Mouse (Mus musculus) WW6 (cell line): ENCODE results near the gene Rhoa.
"Not testable (repeated sequence)": the region's sequence is repeated elsewhere in the genome, so short reads cannot be mapped to it uniquely, and the experiment has no call there.

Experiments used
- DNase-seq: peaks from one replicate; pipeline ENCODE4 v3.0.0-alpha.2; 2013; ENCODE audit warnings: low read depth, low spot score

Gene Rhoa

DNA sequence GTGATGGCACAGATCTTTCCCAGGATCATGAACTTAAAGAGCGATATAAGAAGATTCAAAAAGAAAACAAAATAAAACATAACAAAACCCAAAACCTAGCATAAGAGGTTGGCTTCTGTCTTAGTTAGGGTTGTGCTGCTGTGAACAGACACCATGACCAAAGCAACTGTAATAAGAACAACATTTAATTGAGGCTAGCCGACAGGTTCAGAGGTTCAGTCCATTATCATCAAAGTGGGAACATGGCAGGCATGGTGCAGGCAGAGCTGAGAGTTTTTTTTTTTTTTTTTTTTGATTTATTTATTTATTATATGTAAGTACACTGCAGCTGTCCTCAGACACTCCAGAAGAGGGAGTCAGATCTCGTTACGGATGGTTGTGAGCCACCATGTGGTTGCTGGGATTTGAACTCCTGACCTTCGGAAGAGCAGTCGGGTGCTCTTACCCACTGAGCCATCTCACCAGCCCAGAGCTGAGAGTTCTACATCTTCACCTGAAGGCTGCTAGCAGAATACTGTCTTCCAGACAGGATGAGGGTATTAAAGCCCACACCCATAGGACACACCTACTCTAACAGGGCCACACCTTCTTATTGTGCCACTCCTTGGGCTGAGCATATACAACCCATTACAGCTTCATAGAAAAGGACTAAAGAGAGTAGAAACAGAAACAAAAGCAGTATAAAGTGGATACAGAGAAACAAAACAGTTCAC is 18.2 kb upstream of the Rhoa start:
- not testable (repeated sequence) for DNase-seq

DNA sequence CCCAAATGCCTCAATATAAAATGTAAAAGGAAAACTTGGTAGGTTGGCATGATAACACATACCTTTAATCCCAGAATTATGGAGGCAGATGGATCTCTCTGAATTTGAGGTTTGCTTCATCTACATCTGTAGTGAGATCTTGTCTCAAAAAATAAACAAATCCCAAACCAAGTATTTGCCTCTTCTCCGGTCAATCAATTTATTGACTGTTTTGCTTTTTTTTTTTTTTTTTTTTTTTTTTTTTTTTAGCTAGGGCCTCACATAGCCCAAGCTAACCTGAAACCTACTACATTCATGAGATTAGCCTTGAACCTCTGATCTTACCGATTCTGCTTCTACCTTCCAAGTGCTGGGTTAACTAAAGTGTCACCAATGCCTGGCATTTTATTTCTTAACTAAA is 16.6 kb upstream of the Rhoa start:
- DNase-seq: no peak

DNA sequence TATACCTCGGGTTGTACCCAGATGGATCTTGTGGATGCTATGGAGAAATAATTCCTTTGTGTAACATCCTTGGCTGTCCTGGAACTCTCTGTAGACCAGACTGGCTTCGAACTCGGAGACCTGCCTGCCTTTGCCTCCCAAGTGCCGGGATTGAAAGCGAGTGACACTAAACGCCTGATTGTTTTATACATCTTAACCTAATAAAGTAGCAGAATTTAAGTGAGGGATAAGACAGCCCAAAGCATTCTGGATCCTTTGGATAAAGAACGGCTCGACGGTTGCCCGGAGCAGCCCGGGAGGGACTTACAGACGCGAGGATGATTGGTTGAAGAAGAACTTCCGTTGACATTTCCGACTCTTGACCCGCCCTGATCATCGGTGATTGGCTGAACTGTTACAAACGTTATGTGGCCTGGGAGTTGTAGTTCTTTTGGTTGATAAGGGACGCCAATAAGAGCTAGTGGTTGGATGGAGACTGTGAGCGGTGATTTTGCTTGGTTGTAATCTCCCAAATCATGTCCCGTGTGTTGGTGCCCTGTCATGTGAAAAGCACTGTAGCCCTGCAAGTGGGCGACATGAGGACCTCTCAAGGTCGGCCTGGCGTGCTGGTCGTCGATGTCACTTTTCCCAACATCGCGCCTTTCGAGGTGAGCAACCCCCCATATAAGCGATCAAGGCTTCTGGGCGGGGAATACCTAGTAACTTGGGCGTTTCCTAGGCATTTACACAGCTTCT is 15.7 kb upstream of the Rhoa start, which contains the start of gene Nicn1:
Gene Nicn1, plus strand, starts transcription at position 414 of the 735 bp plus-strand sequence.
- peak; percentile 86 for DNase-seq

DNA sequence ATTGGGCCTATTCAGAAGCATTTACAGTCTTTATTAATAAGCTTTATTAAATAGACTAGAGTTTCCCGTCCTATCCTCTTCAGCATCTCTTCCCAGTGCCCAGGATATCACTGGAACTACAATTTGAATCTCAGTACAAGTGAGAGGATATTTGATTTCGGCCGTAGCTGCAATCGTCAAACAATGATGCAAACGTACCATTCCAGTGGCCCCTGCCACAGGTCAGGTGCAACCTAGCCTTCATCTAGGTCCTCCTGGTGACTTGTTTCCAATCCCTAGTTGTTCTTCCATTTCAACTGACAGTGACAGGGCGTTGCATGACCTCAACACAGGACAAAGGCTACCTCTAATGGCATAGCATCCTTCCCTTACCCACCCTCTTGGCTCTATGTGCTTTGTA is 15.2 kb upstream of the Rhoa start:
- DNase-seq: no peak

DNA sequence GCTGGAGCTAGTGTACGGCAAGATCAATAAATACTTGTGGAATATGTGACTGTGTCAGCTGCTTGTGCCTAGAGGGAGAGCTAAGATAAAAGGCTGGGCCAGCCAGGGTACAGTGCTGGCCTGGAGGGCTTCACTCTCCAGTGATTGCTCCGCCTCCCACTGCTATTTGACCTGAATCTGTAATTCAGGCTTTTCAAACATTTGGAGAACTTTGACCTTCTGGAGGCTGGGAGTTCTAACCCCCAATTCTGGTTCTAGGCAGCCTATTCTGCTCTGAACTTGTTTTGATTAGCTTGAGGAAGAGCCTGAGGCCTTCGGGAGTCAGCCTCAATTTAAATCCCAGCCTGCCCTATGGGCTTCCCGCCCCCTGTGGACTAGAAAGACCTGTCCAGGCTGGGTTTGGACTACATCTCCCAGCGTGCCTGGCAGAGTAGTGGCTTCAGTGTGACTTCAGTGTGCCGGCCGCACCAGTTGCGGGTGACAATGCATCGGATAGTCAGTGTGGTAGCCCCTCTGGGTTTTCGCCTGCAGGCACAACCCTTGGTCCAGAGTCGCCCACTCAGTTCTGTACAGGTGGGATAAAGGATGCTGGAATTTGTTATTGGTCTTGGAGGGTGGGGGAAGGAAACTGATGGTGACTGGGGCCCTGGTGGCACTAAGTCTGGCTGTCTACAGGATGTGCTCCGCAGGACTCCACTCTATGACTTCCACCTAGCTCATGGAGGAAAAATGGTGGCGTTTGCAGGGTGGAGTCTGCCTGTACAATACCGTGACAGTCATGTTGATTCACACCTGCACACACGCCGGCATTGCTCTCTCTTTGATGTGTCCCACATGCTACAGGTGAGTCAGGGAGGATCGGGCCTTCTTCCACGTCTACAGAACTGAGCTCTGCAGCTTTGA is 9.2 kb upstream of the Rhoa start, which contains the start of gene Amt:
Gene Amt, plus strand, starts transcription at position 401 of the 903 bp plus-strand sequence.
- DNase-seq: peak; percentile 83

DNA sequence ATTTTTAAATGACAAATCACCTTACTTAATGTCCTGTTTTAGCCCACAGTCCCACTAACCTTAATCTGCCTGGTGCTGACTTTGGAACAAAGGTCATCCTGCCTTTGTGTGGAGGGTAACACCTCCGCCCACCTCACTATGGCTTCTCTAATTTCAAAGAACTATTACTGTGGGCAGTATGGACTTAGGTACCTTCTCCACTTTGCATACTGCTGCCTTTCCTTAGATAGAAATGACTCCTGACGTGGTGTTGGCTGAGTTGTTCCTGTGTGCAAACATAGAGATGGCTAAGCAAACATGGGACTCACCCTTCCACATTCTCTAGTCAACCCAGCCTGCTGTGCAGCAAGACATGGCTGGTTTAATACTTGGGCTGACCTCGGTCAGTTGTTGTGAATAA is 4.1 kb upstream of the Rhoa start:
- DNase-seq: no peak

DNA sequence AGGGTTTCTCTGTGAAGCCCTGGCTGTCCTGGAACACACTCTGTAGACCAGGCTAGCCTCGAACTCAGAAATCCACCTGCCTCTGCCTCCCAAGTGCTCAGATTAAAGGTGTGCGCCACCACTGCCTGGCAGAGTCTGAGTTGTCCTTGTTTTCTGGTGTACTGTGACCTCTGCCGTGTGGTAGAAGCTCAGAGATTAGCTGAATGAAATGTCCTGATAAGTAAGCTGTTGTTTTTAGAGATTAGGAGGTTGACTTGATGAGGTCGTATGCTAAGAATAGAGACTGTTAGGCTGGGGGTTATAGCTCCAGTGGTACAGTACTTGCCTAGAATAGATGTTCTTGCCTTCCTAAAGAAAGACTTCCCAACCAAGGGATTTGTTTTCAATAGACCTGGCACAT is 1.2 kb upstream of the Rhoa start:
- DNase-seq: no peak

DNA sequence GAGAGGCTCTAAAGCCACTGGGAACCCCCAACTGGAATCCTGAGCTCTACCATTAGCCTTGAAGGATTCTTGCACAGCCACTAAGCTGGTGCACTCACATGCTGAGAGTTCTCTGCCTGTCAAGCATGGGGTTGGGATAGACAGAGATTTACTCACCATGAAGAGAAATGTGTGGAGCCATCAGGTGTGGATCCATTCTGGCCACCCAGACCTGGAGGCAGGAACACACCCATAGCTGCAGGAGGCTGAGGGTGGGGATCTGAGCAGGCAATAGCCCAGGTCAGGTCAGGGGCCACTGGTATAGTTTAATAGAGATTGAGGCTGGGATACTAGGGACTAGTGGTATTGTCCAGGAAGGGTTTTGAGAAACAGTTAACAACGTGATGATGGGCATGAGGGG is 759 bp upstream of the Rhoa start:
- DNase-seq: no peak

DNA sequence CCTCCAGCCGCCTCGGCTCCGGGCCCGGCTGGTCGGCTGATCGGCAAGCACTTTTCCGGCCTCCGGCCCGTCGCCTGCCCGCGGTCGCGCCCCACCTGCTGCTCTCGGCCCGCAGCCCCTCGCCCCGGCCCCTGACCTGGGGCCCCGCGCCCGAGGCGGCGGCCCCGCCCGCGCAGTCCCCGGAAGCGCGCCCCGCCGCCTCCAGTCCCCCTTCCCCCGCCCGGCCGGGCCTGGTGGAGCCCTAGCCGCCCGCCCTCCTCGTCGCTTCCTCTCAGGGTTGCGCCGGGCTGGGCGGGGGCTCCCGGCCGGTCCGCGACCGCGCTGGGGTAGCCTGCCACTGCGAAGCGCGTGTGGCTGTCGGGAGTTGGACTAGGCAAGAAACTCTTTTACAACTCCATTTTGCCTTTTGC is 647 bp downstream of the Rhoa start:
- DNase-seq: peak; percentile 33

DNA sequence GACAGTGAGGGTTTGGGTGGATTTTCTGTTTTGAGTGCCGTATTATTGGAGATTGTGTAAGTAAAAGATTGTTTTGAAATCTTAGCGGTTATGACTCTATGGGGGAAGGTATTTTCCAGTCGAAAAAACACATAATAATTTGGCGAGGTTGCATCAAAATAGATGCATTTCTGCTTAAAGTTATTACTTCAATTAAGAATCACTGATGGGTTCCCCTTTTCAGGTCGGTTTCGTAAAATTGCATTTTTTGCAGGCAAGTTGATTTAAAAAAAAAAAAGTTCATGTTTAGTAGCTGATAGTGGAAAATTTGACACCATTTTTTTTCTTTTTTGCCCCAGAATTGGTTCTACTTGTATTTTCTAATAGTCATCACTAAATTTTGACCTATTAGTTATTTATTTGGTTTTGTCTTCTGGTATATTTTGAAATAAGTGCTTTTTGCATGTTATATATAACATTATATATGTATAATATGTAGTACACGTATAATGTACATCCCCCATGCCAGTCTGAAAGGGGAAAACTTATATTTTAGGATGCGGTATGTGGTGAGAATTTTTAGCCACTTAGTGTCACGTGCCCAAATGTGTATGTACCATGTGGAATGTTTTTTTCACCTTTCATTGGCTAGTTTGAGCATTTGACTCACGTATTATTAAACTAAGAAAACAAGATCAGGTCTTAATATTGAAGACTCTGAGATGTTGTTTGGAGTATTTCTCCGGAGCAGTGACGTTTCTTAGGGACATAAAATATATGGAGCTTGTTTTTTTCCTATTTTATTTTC is 1.3 kb downstream of the Rhoa start:
- DNase-seq: no peak

DNA sequence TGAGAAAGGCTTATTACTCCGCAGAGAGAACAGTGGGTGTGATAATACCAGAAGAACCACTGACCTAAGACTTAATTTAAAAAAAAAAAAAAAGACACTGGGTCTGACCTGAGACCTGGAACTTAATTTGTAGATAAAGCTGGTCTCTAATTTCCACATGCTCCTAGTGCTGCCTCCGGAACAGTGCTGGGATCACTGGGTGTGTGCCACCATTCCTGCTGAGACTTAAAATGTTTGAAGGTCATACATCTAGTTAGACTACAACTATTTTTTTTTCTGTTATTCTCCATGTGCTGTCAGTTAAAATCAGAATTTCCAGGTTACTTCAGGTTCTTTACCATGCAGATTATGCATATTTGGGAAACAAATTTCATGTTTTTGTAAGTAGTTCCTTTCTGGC is 2.2 kb downstream of the Rhoa start:
- DNase-seq: no peak

DNA sequence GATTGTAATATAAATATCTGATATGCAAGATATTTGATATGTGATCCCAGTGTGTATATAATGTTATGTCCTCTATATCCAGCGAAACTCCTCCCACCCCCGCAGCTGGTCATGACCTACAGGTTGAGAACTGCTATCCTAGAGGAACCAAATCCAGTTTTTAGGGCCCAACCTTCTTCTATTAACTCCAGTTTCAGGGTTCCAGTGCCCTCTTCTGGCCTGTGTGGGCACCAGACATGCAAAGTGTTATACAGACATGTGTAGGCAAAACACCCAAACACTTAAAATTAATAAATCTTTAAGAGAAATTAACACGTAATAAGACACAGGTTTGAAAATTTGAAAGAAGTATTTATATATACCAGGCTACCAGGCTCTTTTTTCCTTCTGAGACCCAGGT is 11.6 kb downstream of the Rhoa start:
- DNase-seq: no peak

DNA sequence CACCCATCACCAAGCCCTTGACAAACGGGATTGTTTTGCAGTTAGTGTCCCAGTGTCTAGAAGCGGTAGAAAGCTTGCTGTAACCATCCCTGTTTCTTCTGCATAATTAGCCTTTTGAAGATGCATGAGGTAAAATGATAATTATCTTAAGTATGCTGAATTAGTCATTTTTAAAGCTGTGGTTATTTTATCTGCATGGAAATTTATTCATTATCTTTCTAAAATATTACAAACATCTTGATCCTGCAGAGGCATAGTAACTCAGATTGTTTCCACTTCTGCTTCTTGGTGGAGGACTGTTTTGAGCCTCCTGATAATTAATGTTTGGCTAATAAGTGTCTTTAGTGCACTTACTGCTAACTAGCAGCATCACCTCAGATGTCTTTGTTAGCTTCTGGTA is 12.5 kb downstream of the Rhoa start:
- DNase-seq: no peak

DNA sequence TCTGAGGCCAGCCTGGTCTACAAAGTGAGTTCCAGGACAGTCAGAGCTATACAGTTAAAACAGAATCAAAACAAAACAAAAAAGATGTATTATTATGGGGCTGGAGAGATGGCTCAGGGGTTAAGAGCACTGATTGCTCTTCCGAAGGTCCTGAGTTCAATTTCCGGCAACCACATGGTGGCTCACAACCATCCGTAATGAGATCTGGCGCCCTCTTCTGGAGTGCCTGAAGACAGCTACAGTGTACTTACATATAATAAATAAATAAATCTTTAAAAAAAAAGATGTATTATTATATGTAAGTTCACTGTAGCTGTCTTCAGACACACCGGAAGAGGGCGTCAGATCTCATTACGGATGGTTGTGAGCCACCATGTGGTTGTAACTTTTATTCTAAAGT is 16.1 kb downstream of the Rhoa start:
- DNase-seq: not testable (repeated sequence)

DNA sequence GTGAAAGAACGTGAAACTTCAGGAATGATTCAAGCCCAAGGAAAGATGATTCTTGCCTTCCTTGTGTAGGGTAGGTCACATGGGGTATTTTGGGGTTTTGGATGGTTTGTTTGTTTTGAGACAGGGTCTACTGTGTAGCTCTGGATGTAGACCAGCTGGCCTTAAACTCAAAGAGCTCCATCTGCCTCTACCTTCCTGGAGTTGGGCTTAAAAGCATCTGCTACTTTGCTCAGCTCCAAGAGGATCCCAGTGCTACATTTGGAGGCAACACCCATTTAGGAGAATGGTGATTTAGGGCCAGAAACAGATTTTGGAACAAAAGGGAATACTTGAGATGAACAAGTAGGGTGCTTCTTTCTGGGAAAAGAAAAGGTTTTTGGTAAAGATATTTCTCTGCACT is 18.9 kb downstream of the Rhoa start:
- DNase-seq: no peak

DNA sequence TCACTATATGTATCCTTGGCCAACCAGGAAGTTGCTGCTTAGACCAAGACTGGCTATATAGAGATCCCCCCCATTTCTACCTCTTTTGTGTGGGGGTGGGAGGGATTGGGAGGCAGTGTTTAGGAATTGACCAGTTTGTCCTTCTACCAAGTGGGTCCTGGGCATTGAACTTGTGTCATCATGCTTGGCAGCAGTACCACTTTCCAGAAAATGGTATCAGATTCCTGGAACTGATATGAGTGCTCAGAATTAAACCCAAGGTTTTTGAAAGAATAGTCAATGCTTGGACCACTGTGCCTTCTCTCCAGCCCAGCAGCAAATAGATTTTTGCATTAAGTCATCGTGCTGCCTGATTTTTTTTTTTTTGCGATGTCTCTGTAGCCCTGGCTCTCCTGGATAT is 19.9 kb downstream of the Rhoa start:
- DNase-seq: no peak

DNA sequence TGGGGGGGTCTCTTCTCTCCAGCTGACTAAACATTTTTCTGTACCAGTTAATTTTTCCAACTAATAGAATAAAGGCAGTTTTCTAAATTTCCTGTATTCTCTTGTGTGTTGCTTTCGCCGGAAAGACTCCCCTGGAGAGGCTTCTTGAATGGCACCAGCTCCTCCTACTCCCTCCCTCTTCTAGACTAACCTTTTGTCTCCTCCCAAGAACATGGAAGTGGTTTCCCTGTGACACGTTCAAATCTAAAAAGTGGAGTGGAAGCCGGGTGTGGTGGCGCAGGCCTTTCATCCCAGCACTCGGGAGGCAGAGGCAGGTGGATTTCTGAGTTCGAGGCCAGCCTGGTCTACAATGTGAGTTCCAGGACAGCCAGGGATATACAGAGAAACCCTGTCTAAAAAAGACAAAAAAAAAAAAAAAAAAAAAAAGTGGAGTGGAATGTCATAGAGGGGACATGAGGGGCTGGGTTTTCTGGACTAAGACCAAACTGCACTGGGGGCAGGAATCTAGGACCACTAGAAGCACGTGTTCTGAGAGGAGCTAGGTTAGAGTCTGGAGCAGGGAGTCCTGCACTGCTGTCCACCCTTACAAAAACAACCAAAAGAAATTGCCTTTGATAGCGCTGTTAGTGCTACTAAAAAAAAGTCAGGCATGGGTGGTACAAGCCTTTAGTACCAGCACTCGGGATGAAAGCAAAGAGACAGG is 32.1 kb downstream of the Rhoa start:
- no peak for DNase-seq

DNA sequence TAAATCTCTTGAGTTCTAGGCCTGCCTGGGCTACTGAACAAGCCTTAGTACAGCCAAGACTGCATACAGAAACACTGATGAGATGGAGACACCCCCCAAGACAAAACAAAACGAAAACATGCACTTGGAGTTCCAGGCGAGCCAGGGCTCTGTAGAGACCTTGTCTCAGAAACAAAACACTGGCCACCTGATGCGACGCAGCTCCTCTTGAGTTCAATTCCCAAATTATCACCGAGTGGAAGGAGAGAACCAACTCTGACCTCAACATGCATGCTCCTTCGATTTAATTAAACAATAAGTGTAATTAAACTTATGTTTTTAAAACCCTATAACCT is 32.6 kb downstream of the Rhoa start:
- no peak for DNase-seq

DNA sequence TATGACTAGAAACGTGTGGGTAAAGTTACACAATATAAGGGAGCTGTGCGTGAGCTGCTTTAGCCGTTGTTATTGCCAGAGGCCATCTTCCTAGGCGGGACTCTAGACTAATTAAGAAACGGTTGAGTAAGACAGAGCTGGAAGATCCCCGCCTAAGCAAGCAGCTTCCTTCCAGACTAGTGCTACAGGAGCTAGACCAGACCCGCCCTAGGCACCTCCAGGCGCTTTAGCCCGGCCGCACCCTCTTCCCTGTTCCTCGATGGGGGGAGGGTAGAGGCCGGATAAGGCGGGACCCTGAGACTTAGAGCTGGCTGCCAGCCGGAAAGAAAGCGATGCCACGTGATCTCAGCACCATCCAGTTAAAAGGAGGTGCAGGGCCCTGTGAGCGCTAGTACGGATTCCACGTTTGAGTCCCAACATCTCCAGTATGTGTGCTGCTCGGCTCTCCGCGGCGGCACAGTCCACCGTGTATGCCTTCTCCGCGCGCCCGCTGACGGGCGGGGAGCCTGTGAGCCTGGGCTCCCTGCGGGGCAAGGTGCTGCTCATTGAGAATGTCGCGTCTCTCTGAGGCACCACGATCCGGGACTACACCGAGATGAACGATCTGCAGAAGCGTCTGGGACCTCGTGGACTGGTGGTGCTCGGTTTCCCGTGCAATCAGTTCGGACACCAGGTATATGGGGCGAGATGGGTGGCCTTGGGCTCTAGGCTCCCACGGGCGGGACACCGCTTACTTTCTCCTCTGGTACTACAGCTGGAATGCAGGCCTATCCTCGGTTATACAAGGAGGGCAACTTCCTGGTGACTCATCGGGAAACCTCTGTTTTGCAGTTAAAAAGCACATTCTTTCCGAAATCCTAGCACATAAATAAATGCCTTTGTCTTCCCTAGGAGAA is 33.2 kb downstream of the Rhoa start, which contains the start of gene Gpx1:
Gene Gpx1, plus strand, starts transcription at position 18 of the 896 bp plus-strand sequence.
- DNase-seq: peak; percentile 96

DNA sequence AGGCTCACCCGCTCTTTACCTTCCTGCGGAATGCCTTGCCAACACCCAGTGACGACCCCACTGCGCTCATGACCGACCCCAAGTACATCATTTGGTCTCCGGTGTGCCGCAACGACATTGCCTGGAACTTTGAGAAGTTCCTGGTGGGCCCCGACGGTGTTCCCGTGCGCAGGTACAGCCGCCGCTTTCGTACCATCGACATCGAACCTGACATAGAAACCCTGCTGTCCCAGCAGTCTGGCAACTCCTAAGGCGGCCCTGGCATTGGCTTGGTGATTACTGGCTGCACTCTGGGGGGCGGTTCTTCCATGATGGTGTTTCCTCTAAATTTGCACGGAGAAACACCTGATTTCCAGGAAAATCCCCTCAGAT is 33.9 kb downstream of the Rhoa start:
- DNase-seq: no peak
